Mouse (Mus musculus) megakaryocyte, embryonic 14.5 days (primary cell): Measurements from ENCODE around the gene Gm14685. TPM values are rescaled to one million over a fixed set of nuclear protein-coding genes. Genes with fewer than 3 reads are reported as not detected.
"Not testable (repeated sequence)": the region's sequence is repeated elsewhere in the genome, so short reads cannot be mapped to it uniquely, and the experiment has no call there.

Experiments
- H3K27me3 ChIP-seq: replicated peaks from 2 replicates; pipeline ENCODE3; 2012; ENCODE audit warnings: inconsistent platforms
- H3K36me3 ChIP-seq: replicated peaks from 2 replicates; pipeline ENCODE3; 2012; ENCODE audit warnings: low read length, inconsistent platforms, mixed read lengths
- H3K4me1 ChIP-seq: 2 replicates; pipeline ENCODE4 v1.6.1; 2012; ENCODE audit warnings: inconsistent platforms
- H3K4me3 ChIP-seq: replicated peaks from 2 replicates; pipeline ENCODE3; 2012; ENCODE audit warnings: moderate library complexity, mild to moderate bottlenecking, inconsistent platforms
- H3K9me3 ChIP-seq: 2 replicates; pipeline ENCODE4 v1.6.1; 2012; ENCODE audit warnings: inconsistent platforms
- polyA plus RNA-seq: library from polyadenylated mRNA; stranded (reverse); fragments of >175 nt; gene quantifications from 2 replicates; pipeline ENCODE4 v1.2.3, GENCODE M21; 2012; ENCODE audit warnings: low replicate concordance; ENCODE audit not compliant: insufficient read depth

Gm14685 gene
- polyA plus RNA-seq, result 0.03 TPM in 1 of 2 replicates, not detected in the other

GRCm38 (mm10) chrX:73116747-73117146, at the start of gene Gm14685:
Gene Gm14685 (plus strand): TSS chrX:73117047.
- H3K4me3 ChIP-seq, H3K9me3 ChIP-seq, H3K36me3 ChIP-seq, H3K27me3 ChIP-seq, H3K4me1 ChIP-seq: not testable (repeated sequence)

GRCm38 (mm10) chrX:73082267-73083055, 34.4 kb upstream of the Gm14685 start, which contains the start of gene Xlr4a:
Gene Xlr4a (minus strand): TSS chrX:73082478.
- not testable (repeated sequence) for H3K4me1 ChIP-seq, H3K27me3 ChIP-seq, H3K9me3 ChIP-seq, H3K4me3 ChIP-seq, H3K36me3 ChIP-seq

GRCm38 (mm10) chrX:73096941-73097508, 19.8 kb upstream of the Gm14685 start, which contains the start of gene Xlr3a:
Gene Xlr3a (minus strand): TSS chrX:73097095.
- H3K9me3 ChIP-seq, H3K27me3 ChIP-seq, H3K36me3 ChIP-seq, H3K4me1 ChIP-seq, H3K4me3 ChIP-seq: not testable (repeated sequence)

GRCm38 (mm10) chrX:73122859-73123829, 6.3 kb downstream of the Gm14685 start:
- not testable (repeated sequence) for H3K9me3 ChIP-seq, H3K36me3 ChIP-seq

GRCm38 (mm10) chrX:73143218-73143618, 26.4 kb downstream of the Gm14685 start:
- H3K36me3 ChIP-seq, H3K27me3 ChIP-seq, H3K4me3 ChIP-seq, H3K9me3 ChIP-seq, H3K4me1 ChIP-seq: not testable (repeated sequence)

More at GRCm38 (mm10) chrX:73122859-73123829, 6.3 kb downstream of the Gm14685 start:
- not testable (repeated sequence) for H3K4me3 ChIP-seq, H3K27me3 ChIP-seq, H3K4me1 ChIP-seq

GRCm38 (mm10) chrX:73148496-73148895, 31.6 kb downstream of the Gm14685 start, which contains the start of gene Xlr5b:
Gene Xlr5b (plus strand): TSS chrX:73148796.
- H3K9me3 ChIP-seq, H3K4me1 ChIP-seq, H3K27me3 ChIP-seq, H3K36me3 ChIP-seq, H3K4me3 ChIP-seq: not testable (repeated sequence)

GRCm38 (mm10) chrX:73149350-73149749, 32.5 kb downstream of the Gm14685 start, which contains the start of gene DXBay18:
Gene DXBay18 (minus strand): TSS chrX:73149450.
- H3K27me3 ChIP-seq, H3K4me3 ChIP-seq, H3K9me3 ChIP-seq: not testable (repeated sequence)

GRCm38 (mm10) chrX:73176889-73177288, 60.0 kb downstream of the Gm14685 start, which contains the start of gene Spin2d:
Gene Spin2d (minus strand): TSS chrX:73176989.
- not testable (repeated sequence) for H3K36me3 ChIP-seq, H3K4me1 ChIP-seq, H3K4me3 ChIP-seq, H3K27me3 ChIP-seq, H3K9me3 ChIP-seq

More at GRCm38 (mm10) chrX:73149350-73149749, 32.5 kb downstream of the Gm14685 start, which contains the start of gene DXBay18:
- not testable (repeated sequence) for H3K4me1 ChIP-seq, H3K36me3 ChIP-seq

Other genes starting within 250 kb of the Gm14685 start
- 6.5 TPM in 1 of 2 replicates, not detected in the other for gene Cetn2, start 198.6 kb upstream of the Gm14685 start, polyA plus RNA-seq
- 3.1 and 5.2 TPM in 2 replicates for gene Nsdhl, start 198.5 kb upstream of the Gm14685 start, polyA plus RNA-seq
- not detected in 2 replicates for gene Zfp185, start 129.7 kb upstream of the Gm14685 start, polyA plus RNA-seq
- not detected in 2 replicates for gene Pnma5, start 79.9 kb upstream of the Gm14685 start, polyA plus RNA-seq
- not detected in 2 replicates for gene Pnma3, start 52.3 kb upstream of the Gm14685 start, polyA plus RNA-seq
- not detected in 2 replicates for gene Xlr4a, start 34.6 kb upstream of the Gm14685 start, polyA plus RNA-seq
- not detected in 2 replicates for gene Xlr3a, start 20.0 kb upstream of the Gm14685 start, polyA plus RNA-seq
- not detected in 2 replicates for gene Xlr5b, start 31.7 kb downstream of the Gm14685 start, polyA plus RNA-seq
- not detected in 2 replicates for gene DXBay18, start 32.4 kb downstream of the Gm14685 start, polyA plus RNA-seq
- not detected in 2 replicates for gene Spin2d, start 59.9 kb downstream of the Gm14685 start, polyA plus RNA-seq
- gene Xlr3b, start 75.2 kb downstream of the Gm14685 start, polyA plus RNA-seq, result 0.17 TPM in 1 of 2 replicates, not detected in the other
- 0.91 TPM in 1 of 2 replicates, not detected in the other for gene Xlr4b, start 97.3 kb downstream of the Gm14685 start, polyA plus RNA-seq
- gene F8a, start 111.2 kb downstream of the Gm14685 start, polyA plus RNA-seq, result 18.9 and 42.4 TPM in 2 replicates
- 2.7 TPM in 1 of 2 replicates, not detected in the other for gene Xlr4c, start 126.1 kb downstream of the Gm14685 start, polyA plus RNA-seq
- gene Xlr3c, start 148.3 kb downstream of the Gm14685 start, polyA plus RNA-seq, result not detected in 2 replicates
- gene Xlr5a, start 175.9 kb downstream of the Gm14685 start, polyA plus RNA-seq, result not detected in 2 replicates
- not detected in 2 replicates for gene Xlr5c, start 175.9 kb downstream of the Gm14685 start, polyA plus RNA-seq
- not detected in 2 replicates for gene Gm45015, start 219.8 kb downstream of the Gm14685 start, polyA plus RNA-seq
- 0.34 and 0.38 TPM in 2 replicates for gene Zfp275, start 225.6 kb downstream of the Gm14685 start, polyA plus RNA-seq